Mouse (Mus musculus) duodenum, adult 2 months (tissue): ENCODE measurements around the gene Fbxo11. TPM values are rescaled to one million over a fixed set of nuclear protein-coding genes. Genes with fewer than 3 reads are reported as not detected.

ENCODE experiments used
- polyA plus RNA-seq: library from polyadenylated mRNA; depleted of rRNA; stranded (reverse); fragments of >200 nt; gene quantifications from 2 replicates; pipeline ENCODE4 v1.2.3, GENCODE M21; 2012; ENCODE audit warnings: low replicate concordance; rRNA removed

Fbxo11 gene
- polyA plus RNA-seq: 3.4 and 4.0 TPM in 2 replicates

DNA sequence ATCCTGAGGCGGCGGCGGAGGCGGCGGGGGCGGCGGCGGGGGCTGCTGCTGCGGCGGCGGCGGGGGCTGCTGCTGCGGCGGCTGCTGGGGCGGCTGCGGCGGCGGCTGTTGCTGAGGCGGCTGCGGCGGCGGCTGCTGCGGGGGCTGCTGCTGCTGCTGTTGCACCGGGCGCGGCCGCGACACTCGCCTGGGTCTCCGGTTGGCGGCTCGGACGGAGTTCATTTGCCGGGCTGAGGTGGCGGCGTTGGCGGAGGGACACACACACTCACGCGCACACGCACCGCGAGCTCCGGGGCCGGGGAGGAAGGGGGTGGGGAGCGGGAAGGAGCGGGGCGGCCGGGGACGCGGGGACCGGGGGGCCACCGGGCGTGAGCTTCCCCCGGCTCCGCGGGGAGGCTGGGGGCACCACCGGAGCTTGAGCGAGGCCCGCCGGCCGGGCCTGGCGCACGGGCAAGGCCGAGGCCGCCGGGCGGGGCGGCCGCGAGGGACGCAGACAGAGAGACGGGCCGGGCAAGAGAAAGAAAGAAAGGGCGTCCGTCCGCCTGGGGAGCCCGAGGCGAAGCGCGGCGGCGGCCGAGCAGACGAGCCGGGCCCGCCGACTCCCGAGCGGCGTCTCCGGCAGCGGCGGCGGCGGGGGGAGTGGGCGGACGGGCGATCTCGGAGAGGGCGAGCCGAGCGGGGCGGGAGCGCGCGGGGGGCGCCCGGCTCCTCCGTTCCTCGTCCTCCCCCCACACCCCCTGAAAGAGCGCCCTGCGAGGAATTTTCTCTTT is at the start of gene Fbxo11:
Gene Fbxo11 (minus strand): TSS at position 261 of the 770 bp plus-strand sequence.

DNA sequence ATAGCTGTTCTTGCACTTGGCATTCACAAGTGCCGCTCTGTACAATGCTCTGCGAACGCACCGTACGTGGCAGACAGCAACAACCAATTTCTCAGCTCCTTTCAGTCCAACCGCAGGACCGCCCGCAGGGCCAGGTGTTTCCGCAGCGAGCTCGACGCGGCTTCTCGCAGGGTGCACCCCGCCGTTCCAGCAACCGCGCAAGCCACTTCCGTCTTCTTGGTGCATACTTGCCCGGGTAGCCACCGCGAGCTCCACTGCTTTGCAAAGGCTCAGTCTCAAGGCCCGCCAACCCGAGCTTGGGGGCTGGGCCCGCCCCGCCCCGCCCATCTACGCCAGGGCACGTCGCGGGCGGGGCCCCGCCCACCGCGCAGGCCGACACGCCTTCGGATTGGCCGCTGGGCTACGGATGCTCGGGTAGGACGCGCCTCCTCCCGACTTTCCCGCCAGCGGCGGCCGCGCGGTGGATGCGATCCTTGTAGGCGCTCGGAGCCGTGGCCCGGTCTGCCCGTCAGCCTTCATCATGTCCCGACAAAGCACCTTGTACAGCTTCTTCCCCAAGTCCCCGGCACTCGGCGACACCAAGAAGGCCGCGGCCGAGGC is 90.4 kb downstream of the Fbxo11 start, which contains the start of gene Msh6:
Gene Msh6 (plus strand): TSS at position 434 of the 600 bp plus-strand sequence.

Other genes with a start within 250 kb of the Fbxo11 start
- gene Rpl36-ps4, start 144.3 kb downstream of the Fbxo11 start, polyA plus RNA-seq: not detected in 2 replicates
- 1.1 and 1.4 TPM in 2 replicates for gene Msh6, start 90.2 kb downstream of the Fbxo11 start, polyA plus RNA-seq